Mouse (Mus musculus) testis, adult 2 months (tissue): ENCODE data around the gene Rabggtb.

Experiments
- CTCF ChIP-seq: fragments of 200-500 bp; IDR thresholded peaks from 2 replicates; pipeline ENCODE4 v1.5.1; 2012; ENCODE audit warnings: low read depth, mild to moderate bottlenecking, inconsistent platforms, low read length, moderate library complexity; ENCODE audit not compliant: control insufficient read depth, insufficient read depth, insufficient replicate concordance
- POLR2A ChIP-seq: fragments of 200-500 bp; IDR thresholded peaks from 2 replicates; pipeline ENCODE4 v1.6.1; 2012; ENCODE audit warnings: low read depth, mild to moderate bottlenecking, inconsistent platforms, low read length, moderate library complexity; ENCODE audit not compliant: control insufficient read depth

GRCm38 (mm10) chr3:153961632-153962389, 49.0 kb upstream of the Rabggtb start:
- TF ChIP-seq POLR2A (no peak), CTCF (peak; percentile 43; the same call in 1 of the 2 replicates)
